Mouse (Mus musculus): ENCODE measurements around the gene Slc4a2.

Slc4a2 gene

DNA sequence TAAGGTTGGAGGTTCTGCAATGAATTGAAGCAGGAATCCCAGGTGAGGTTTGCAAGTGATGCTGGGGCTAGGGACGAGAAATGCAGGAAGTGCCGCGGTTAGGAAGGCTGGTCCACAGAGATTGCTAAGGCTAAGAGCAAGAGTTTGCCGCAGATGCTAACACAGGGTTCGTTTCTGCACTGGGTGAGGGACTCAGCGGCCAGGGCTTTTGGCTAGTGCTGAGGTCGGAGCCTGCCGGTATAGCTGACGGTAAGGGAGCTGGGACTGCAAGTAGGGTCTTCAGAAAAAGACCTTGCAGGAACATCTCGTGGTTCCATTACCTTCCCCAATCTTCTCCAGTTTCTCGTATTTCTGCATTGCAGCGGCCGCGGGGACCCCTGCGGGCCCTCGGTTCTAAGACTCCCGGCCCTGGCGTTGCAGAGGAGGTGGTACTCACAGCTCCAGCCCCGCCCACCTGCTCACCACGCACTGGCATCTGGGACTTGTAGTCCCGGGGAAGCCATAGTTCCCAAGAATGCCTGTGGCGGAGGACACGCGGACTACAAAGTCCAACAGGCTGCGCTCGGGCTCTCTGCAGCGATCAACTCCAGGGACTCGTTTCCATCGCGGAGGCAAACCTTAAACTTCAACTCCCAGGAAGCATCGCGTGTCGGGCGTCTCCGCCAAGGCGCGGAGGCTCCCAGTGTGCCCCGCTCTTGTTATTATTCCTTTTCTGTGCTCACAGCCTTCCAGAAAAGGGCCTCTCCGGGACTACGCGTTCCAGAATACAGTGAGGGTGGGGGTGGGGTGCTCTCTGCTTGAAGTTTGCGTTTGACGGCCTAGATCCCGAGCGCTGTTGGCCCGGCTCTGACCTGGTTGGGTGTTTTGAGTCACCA, at the start of gene Slc4a2, which contains the start of gene Cdk5:
Gene Slc4a2 (plus strand): TSS at position 709 of the 875 bp plus-strand sequence.
Gene Cdk5 (minus strand): TSS at position 402 of the 875 bp plus-strand sequence.
- peak; percentile 97 to 99 for DNase-seq (ENCODE audit: low spot score in 2 of 2)

GRCm38 (mm10) chr5:24374216-24374615, 49.4 kb upstream of the Slc4a2 start:
- DNase-seq (ENCODE audit: low spot score in 2 of 2): no peak

DNA sequence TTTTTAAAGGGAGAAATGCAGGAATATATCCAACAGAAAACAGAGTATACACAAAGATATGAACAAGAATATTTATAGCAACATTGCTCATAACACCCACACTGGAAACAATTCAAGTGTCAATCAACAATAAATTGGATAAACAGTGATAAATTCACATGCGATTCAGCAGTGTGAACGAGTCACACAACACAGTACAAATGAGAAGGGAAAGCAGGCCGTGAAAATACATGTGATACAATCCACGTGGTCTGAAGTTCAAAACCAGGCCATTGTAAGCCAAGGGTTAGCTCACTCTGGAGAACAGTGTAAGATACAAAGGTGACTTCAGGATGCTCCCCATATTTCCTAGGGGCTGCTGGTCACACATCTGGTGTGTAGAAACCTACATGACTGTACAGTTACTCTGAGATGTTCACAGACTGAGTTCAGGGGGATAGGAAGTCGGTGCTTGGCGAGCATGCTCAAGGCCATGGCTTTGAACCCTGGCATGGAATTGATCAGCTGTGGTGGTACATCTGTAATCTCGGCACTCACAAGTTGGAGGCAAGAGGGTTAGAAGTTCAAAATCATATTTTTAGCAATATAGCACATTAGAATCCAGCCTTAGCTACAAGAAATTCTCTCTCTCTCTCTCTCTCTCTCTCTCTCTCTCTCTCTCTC, 48.8 kb upstream of the Slc4a2 start:
- DNase-seq (ENCODE audit: low spot score in 2 of 2): no peak

GRCm38 (mm10) chr5:24378700-24379099, 44.9 kb upstream of the Slc4a2 start:
- no peak for DNase-seq (ENCODE audit: low spot score in 2 of 2)

- no peak for DNase-seq (ENCODE audit: low spot score in 2 of 2)
Observed at GRCm38 (mm10) chr5:24379501-24379900, 44.1 kb upstream of the Slc4a2 start.

GRCm38 (mm10) chr5:24380499-24380898, 43.1 kb upstream of the Slc4a2 start:
- DNase-seq (ENCODE audit: low spot score in 2 of 2): no peak

GRCm38 (mm10) chr5:24381486-24381885, 42.2 kb upstream of the Slc4a2 start:
- DNase-seq (ENCODE audit: low spot score in 2 of 2): no peak

DNA sequence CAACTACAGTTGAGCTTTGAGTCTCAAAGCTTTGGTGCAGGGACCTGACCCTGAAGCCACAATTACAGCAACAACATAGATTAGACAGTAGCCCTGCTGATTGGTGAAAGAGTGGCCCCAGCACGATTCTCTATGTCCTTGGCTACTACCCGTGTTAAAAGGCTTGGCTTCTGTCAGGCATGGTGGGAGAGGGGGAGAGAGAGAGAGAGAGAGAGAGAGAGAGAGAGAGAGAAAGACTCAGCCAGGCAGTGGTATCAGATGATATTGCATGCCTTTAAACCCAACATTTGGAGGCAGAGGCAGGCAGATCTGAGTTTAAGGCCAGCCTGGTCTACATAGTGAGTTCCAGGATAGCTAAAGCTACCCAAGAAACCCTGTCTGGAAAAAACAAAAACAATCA, 41.6 kb upstream of the Slc4a2 start:
- no peak for DNase-seq (ENCODE audit: low spot score in 2 of 2)

DNA sequence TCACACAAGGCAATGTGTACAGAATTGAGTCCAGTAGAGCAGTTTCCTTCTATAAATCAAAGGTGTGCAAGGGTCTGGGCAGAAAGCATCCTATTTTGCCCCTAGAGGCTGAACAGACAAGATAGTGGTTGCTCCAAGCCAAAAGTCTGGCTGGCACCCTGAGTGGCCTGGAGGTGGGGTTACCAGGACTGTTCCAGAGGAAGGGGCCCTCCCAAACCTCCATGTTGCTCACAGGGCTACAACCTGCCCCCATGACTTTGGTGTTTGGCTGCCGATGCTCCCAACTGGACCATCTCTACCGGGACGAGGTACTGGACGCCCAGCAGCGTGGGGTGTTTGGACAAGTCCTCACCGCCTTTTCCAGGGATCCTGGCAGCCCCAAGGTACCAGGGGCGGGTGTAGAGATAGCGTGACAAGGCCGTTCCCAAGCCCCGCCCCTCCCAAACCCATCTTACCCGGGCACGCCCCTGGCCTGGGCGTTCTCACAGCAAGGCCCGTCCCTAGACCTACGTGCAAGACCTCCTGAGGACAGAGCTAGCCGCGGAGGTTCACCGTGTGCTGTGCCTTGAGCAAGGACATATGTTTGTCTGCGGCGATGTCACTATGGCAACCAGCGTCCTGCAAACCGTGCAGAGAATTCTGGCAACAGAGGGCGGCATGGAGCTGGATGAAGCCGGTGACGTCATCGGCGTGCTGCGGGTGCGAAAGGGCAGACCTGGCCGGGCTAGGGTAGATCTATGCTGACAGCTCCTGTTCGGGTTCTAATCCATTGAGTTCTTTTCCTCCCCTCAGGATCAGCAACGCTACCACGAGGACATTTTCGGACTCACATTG, 40.4 kb upstream of the Slc4a2 start:
- peak; percentile 90 to 92 for DNase-seq (ENCODE audit: low spot score in 2 of 2)

DNA sequence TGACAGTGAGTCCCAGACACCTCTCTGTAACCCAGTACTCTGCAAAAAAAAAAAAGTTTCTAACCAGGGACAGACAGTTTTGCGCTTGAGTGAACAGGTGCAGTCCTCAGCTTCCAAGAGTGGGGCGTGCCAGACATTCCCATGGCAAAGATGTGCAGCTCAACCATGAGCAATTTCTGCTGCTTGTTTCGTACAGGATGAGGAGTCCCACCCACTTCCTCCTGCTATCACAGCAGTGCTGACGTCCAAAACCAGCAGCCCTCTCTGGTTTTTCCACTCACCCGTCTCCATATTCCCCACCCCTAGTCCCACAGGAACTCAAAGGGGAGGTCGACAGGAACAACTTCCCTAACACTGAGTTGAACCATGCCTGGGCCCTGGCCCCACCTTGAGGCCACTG, 39.2 kb upstream of the Slc4a2 start:
- no peak for DNase-seq (ENCODE audit: low spot score in 2 of 2)

DNA sequence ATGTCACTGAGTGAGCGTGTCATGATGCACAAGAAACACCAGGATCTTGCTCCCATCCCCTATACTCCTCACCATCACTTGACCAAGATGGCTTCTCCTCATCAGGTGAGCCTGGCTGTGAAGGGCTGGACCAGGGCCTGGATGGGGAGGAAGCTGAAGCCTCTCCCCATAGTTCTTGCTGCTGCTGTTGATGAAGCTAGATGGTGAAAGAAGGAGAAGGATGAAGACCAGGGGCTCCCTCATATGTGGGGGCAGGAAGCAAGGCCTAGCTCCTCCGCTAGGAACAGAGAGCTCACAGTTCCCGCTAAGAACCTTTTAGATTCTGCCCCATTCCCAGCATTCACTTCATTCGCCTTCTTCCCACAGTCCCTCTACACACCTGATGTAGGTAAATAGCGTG, 38.3 kb upstream of the Slc4a2 start:
- DNase-seq (ENCODE audit: low spot score in 2 of 2): no peak

GRCm38 (mm10) chr5:24385887-24386550, 37.6 kb upstream of the Slc4a2 start:
- no peak for DNase-seq (ENCODE audit: low spot score in 2 of 2)

DNA sequence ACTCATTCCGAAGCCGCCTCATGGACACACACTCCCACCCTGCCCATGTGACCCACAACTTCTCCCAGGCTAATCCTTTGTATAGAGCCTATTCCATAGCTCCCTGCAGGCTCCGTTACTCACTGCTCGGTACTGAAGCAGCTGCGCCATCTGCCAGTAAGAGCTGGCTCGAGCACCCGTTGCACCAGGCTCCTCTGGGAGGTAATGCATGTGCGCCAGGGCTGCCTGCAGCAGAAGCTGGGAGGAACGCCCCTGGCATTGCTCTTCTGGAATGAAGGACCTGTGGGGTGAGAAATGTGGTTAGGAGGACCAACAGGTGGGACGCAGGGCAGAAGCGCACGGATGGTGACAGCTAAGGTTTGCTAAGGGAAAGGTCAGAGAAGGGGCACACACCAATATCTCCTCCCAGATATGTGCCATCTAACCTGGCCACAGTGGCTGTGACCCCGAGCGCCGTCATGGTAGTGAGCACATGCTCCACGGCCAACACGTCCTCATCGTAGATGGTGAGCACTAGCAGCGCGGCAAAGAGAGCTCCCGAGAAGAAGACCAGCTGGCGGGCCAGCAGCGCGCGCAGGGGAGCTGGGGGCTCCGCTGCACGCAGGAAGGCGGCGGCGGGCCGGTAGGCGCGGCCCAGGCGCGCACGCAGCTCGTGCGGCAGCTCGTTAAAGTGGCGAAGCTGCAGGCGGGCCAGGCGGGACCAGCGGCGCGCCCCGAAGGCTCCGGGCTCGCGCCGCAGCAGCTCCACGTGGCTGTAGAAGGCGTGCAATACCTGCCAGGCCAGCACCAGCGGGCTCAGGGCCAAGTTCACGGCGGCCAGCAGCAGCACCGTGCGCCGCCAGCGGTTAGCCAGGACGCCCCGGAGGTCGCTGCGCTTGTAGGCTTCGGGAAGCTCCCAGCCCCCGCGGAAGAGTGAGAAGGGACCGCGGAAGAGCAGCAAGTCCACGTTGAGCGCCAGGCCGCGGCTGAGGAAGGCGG, 36.1 kb upstream of the Slc4a2 start:
- DNase-seq (ENCODE audit: low spot score in 2 of 2): peak in 1 of 2 experiments; percentile 47

GRCm38 (mm10) chr5:24388246-24388915, 35.3 kb upstream of the Slc4a2 start:
- DNase-seq (ENCODE audit: low spot score in 2 of 2): no peak

DNA sequence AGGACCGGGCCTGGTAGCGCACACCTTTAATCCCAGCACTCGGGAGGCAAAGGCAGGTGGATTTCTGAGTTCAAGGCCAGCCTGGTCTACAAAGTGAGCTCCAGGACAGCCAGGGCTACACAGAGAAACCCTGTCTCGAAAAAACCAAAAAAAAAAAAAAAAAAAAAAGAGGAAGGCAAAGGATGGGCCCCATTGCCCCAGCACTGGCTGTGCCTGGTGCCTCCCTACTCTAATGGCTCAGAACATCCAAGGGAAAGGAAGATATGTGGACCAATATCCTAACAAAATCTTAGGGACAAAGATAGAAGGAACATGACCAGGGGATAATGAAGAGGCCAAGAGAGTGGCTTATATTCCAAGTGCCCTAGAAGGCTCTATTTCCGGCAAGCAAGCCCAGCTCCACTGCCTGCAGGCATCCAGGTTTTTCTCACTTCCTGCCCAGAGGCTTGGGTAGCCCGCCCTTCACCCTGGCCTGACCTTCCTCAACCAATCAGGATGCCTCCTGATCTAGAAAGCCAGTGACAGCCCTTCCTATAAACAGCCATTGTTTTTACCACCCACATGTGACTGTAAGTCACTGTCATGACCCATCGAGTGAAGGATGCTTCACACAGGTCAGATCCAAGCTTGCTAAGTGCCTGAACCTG, 34.5 kb upstream of the Slc4a2 start:
- DNase-seq (ENCODE audit: low spot score in 2 of 2): no peak

DNA sequence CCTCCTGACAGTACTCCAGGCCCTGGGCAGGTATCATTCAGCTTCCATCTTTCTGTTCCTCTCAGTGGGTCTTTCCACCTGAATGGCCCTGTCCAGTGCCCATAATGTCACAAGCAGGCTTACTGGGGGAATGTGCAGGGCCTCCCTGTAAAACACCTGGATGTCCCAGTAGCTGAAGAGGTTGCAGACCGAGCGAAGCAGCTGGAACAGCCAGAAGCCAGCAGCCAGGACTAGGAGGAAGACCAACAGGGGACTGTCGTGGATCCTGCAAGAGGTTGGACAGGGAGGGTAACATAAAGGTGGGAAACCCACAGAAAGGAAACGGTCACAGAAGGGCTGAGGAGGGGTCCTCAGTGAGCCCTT, 34.0 kb upstream of the Slc4a2 start:
- no peak for DNase-seq (ENCODE audit: low spot score in 2 of 2)

- DNase-seq (ENCODE audit: low spot score in 2 of 2): no peak
Observed at GRCm38 (mm10) chr5:24391864-24392263, 31.8 kb upstream of the Slc4a2 start, which contains the start of gene Atg9b. Gene Atg9b, minus strand, starts transcription at chr5:24392143.

DNA sequence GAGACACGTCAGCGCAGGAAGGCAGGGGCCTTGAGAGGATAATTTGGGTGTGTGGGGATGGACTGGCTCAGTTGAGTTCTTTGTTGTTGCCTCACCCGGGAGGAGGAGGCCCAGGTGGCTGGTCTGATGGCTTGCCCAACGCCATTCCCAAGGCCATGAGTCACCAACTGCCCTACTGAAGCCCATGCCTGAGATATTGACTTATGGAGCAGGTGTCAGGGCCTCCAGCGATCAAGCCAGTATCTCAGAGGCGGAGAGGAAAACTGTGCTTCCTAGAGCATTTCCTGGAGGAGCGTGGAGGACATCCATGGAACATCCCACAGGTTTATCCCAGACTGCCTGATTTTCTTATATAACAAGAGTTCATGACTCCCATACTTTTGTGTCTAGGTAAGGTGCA, 30.9 kb upstream of the Slc4a2 start:
- no peak for DNase-seq (ENCODE audit: low spot score in 2 of 2)

- peak; percentile 58 to 86 for DNase-seq (ENCODE audit: low spot score in 2 of 2)
Observed at GRCm38 (mm10) chr5:24393392-24393997, 30.1 kb upstream of the Slc4a2 start, which contains the start of gene Abcb8. Gene Abcb8, plus strand, starts transcription at chr5:24393663.
